Mouse (Mus musculus) WW6 (cell line): Measurements from ENCODE around the gene 4933406M09Rik.

ENCODE experiments used
- DNase-seq: peaks from one replicate; pipeline ENCODE4 v3.0.0-alpha.2; 2013; ENCODE audit warnings: low read depth, low spot score

The 4933406M09Rik gene

DNA sequence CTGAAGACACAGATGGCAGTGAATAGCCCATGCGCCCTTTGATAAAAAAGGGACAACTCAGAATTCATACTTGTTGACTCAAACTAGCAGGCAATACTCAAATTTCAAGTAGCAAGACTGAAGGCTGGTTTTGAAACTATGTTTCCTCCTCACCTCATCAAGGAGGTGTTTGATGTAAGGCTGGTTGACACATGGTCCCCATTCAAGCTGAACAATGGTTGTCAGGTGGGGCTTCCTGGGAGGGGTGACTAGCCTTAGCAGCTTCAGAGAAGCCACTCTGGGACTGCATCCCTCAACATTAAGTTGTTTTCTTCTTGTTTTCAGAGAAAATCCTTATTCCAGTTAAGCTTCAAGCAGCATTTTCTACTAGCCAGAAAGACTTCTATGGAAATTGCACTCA lies at the start of gene 4933406M09Rik:
4933406M09Rik (plus strand) TSS at position 275 of the 400 bp plus-strand sequence.
- no peak for DNase-seq

DNA sequence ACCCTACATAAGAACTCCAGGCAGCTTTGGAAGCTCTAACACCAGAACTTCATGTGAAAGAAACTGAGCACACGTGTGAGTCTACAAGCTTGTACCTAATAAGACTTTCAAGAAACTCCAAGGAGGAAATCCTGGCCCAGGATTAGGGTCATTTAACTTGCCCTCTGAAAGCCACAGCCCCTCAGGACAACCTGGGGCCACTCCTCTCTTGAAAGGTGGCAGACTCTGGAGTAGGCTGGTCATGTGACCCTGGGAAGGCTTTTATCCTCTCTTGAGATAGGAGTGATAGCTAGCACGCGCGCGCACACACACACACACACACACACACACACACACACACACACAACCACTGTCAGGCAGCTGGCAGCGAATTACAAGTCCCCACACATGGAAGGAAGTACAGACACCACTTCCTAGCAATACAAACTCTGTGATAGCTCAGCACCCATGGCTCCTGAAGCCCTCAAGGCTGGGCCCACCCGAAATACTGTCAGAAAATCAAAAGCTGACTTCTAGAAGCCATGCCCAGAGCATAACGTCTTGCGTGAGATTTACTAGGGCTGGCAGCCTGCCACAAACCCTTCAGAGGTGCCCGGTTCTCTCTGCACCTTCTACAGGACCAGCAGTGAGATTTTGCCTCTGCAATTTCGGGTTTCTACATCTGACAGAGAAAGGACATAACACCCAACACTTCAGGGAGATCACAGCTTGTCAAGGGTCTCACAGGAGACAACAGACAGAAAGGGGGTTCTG lies 48.6 kb upstream of the 4933406M09Rik start:
- no peak for DNase-seq

DNA sequence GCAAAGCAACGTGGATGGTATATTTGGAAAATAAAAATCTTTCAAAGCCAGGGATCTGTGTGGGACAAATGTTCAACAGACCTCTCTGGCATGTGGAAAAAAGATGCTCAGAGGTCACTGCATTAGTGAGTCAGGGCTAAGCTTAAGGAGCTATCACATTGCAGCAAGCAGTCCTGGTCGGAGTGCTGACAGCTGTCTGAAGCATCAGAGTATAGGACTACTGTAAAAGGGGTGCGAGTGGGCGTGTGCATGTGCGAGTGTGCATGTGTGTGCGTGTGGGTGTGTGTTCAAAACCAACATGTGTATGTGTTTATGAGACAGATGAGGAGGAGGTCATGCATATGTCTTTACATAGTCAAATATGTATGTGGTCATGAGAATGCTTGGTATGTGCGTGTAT lies 46.6 kb upstream of the 4933406M09Rik start:
- DNase-seq = no peak

DNA sequence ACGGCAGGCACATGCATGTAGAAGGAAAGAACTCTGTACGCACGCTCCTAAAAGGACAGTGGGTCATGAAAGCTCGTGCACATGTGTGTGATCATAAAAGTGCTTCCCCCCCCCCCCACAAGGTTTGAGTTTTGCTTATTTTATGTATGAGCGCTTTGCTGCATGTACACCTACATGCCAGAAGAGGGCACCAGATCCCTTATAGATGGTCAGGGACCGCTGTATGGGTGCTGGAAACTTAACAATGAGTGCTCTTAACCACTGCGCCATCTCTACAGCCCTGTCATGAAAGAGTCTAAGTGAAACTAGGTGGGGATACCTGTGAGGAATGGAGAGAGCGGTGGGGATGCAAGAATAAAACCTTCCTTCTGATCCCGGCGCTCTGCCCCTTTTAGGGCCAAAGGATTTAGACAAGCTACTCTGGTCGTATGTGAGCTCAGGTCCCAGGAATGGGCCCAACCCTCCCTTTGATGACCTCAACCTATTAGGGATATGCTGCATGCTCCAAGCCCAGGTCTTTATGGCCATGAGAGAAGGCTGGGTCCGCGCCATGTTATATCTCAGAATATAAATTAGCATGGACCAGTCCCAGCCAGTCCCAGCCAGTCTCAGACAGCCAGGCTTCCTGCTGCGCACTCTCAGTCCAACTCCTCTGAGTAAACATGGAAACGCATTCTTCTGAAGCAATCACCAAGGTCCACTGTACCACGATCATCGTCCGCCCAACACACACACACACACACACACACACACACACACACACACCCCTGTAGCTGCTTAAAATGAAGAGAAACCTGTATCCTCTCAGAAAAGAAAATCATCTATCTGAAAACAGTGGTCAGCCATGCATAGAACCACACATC lies 45.8 kb upstream of the 4933406M09Rik start:
- no peak for DNase-seq

DNA sequence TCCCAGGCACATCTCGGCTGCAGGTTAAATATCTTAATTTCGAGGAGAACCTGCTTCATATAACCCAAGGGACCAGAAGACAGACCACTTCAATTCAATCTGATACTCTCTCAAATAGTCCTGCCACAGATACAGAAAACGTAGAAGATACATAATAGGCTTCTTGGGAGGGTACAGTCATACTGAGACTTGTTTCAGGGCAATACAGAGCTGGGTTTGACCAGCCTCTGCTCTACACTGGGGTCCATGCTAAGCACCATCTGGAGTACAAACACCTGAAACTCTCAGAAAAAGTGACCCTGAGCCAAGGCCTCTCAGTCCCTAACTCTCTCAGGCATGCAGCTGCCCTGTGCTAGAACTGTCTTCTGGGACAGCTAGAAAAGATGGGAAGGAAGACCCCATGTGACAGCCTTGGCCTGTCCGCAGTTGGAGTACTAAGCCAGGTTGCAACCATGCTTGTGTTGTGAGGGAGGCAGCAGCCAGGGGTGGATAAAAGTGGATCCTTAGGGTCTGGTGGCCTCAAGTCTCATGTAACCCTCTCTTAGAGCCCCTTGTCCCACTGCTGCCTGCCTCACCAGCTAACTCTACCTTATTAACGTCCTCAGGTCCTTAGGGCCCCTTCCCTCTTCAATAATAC lies 44.0 kb upstream of the 4933406M09Rik start:
- DNase-seq = no peak

DNA sequence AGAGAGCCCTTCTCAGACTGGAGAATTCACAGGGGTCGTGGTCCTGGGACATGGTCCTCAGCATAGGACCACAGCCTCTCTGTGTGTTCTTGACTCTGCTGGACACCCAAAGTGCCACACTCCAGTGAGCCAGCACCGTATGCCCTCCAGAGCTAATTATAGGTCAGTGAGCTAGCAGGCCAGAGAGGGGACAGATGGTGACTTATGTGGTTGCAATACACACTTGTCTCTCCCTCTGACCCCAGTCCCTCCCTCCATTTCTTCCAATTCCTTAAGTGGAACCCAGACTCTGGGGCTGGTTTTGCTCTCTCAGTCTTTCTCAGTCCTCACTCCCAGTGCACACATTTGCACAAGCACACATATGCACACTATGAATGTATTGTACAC lies 43.5 kb upstream of the 4933406M09Rik start:
- DNase-seq = no peak

DNA sequence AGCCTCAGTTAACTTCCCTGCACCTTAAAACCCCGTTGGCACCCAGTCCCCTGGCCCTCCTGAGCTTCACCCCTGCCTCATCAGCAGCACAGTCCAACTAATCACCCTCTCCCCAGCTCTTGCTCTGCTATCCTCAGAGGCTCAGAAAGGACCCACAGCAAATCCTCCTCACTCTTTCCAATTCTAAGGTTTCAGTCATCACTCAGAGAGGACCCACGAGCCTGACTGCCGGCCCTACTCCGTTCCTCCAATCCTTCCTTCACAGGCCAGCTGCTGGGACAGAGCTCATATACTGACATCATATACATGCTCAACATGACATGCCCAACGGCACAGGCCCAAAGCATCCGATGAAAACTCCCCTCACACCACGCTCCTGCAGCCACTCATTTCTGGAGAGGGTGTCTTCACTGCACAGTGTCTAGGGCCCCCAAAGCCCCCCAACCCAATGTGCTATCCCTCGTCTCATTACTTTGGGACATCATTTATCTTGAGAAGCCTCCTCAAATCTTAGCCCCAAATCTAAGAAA lies 42.9 kb upstream of the 4933406M09Rik start:
- no peak for DNase-seq

DNA sequence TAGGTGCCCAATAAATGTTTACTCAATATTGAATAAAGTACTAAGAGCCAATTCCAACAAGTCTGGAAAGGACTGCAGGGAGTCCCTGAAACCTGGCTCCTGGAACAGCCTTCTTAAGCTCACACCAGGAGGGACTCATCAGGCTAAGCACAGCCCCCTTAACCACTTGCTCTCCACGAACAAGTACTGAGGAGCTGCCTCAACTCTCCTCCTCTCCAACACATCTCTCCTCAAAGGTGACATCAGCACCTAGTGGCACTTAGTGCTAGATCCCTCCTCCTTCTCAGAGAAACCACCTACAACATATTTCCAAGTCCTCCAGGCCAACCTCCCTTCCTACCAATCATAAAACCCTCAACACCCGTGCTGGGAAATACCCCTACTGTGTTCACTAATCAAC lies 42.2 kb upstream of the 4933406M09Rik start:
- DNase-seq = no peak

DNA sequence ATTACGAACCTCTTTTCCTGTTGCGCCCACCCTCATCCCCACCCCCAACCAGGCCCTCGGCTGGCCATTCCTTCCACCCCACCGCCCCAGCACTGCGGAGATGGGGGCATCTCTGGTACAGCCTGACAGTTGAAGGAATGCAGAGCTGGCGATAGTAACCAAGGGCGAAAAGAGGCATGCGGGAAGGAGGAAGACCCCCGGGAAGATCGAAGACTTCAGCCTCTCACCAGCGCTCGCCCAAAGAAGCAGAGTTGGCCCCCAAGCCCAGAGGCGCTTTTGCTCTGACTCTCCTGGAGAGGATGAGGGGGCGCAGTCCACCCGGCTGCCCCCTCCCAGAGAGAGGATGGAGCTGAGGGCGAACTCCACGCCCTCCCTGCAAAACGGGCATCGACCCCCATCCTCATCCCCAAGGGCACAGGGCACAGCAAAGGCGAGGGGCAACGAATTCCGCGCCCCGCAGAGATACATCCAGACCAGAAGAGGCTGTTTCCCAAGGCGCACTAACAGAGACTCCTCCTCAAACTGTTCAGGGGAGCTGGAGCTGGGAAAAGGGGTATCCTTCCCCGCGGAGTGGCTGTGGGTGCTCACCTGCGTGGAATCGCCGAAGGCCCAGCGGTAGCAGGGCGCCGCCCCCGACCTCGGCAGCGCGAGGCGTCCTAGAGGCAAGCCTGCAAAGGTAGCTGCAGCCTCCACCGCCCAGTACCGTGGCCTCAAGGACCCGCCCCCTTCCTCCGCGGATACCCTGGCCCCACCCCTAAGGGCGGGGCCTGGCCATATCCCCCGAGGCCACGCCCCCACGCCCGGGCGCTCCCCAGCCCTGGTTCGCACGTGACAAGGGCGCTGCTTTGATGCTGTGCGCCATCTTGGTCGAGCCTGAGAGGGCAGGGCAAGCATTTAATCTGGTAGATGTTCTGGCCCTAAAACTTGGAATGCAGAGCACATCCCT lies 41.5 kb upstream of the 4933406M09Rik start:
- DNase-seq = peak; percentile 89

DNA sequence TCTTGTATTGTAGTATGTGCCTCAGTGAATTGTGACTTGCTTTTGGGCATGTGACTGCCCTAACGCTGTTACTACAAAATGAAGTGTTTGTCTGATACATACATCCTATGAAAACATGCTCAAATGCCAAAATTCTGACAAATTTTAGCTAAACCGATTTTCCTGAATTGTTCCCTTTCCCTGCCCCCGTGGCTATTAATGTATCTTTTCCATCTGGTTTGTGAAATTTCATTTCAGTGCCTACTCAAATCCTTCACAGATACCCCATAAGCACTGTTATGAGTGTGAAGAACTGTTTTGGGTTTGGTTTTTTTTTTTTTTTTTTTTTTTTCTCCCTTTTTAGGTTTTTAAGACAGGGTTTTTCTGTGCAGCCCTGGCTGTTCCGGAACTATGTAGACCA lies 40.7 kb upstream of the 4933406M09Rik start:
- no peak for DNase-seq

DNA sequence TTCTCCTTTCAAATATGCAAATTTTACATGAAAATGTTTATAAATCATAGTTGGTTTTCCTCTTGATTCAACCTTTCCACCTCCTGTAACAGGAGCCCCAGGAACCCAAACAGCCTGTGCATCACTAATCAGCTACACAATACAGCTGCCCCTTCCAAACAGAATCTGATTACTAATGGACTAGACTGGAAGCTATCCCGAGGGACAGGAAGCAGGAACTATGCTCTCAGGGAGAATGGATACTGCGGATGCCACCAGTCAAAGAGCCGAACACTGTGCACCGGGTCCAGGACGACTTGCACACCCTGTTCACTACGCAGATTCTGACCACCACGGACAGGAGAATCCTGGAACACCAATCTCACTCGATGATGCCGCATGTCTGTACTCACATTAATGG lies 37.9 kb upstream of the 4933406M09Rik start:
- DNase-seq = no peak

DNA sequence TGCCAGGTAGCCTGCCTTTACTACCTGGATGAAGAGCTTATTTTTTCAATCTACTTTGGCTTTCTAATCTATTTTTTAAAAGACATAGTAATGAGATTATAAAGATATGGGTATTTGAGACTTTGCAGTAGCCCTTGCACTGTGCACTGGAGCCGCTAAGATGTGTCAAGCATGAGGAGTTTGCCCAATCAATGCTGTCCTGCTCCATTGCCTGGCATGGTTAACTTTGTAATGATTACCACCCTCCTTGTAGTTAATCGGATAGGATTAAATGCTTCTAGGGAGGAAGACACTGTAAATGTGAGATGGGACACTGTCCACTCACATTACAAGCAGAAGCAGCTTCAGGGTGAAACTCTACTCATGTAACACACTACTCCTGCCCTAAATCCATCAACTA lies 32.4 kb upstream of the 4933406M09Rik start:
- no peak for DNase-seq

DNA sequence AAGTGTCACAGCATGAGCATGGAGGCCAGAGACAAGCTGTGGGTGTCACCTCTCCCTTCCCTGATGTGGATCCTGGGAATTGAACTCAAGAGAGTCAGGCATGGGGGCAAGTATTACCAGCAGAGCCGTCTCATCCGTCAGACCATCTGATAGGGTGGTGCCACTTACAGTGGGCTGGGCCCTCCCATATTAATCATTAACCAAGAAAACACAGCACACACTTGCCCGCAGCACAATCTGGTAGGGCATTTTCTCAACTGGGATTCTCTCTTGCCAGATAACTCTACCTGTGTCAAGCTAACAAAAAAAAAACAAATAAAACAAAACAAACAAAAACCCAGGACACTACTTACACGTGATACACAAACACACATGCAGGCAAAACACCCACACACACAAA lies 28.3 kb upstream of the 4933406M09Rik start:
- no peak for DNase-seq

DNA sequence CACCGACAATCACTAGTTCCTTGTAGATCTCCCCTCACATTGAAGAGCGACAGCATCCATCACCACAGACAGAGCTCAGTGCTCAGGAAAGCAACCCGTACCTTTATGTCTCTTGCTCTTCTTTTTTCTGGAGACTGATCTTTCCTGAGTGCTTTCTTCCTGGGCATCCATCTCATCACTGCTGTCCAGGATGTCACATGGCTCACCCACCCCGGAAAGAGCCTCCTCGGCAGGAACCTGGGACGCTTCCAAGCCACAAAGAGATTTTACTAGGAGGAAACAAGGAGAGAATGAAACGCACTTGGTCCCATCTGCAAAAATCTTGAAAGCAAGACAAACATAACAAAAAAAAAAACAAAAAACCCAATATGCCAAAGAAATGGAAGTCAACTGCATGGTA lies 25.1 kb upstream of the 4933406M09Rik start:
- DNase-seq = no peak

DNA sequence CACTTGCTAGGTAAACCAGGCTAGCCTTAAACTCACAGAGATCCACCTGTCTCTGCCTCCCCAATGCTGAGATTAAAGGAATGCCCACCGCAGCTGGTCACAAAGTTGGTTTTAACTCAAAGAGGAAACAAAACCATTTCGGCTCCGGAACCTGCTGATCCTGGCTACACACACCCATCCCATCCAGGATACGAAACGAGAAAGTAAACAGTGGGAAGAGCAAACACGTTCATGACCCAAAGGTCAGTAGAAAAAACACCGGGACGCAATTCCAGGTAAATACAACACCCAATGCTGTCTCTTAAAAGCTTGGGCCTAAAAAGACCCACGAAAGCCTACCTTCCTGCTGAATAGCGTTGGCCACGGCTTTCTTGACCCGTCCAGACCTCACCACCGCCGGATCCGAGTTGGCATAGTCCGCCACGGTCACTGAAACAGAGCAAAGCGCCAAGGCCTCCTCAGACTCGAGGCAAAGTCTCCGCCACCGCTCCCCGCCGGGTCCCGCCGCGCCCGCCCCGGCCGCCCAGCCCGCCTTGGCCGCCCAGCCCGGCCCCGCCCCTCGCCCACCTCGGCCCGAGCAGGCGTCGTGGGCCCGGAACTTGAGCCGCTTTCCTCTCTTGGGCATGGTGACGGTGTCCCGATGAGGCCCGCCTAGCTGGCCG lies 24.4 kb upstream of the 4933406M09Rik start:
- DNase-seq = no peak

DNA sequence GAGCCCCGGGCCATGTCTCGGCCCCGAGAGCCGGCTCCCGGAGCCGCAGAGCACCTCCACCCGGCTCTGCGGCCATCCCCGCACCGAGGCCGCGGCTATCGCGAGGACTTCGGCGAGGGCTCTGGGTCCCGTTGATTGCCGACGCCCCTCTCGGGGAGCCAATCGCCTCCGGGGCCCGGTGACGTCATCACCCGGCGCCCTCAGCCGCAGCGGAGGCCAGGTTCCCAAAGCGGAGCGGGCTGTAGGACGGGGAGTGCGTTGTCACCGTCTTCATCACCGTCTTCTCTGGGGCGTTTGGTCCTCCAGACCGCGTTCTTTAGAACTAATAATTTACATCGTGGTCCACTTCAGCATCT lies 23.9 kb upstream of the 4933406M09Rik start, which contains the start of gene Tmem183a:
Tmem183a (minus strand) TSS at position 123 of the 356 bp plus-strand sequence.
- peak; percentile 89 for DNase-seq

DNA sequence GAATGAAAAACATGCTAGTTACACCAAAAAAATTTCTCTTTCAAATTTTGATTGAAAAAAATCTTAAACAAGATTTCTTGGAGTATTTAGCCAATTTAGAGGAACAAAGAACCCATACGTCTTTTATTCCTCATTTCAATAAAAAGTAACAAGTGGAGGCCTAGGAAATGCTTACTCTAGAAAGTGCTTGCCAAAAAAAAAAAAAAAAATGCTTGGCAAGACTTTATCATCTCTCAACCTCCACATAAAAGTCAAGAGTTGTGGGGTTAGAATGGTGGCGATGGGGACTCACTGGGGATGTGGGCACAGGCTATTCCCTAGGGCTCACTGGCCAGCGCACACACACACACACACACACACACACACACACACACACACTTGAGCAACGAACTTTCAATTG lies 22.5 kb upstream of the 4933406M09Rik start:
- no peak for DNase-seq

DNA sequence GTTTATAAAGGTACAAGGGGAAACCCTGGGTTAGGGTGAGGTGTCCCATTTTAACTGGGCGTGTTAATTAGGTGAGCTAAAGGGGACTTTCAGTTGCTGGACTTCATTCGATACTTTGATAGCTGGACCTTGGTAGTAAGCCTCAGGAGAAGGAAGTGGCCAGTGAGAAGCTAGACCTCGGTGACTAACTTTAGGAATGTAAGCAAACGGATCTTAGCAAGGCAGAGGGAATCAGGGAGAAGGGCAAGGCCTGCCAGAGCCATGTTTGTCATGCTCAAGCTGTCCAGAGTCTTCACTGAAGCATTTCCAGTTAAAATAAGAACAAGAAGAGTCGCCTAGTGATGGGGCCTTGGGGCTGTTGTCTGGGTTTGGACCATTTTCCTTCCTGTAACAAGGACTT lies 20.2 kb upstream of the 4933406M09Rik start:
- DNase-seq = no peak

DNA sequence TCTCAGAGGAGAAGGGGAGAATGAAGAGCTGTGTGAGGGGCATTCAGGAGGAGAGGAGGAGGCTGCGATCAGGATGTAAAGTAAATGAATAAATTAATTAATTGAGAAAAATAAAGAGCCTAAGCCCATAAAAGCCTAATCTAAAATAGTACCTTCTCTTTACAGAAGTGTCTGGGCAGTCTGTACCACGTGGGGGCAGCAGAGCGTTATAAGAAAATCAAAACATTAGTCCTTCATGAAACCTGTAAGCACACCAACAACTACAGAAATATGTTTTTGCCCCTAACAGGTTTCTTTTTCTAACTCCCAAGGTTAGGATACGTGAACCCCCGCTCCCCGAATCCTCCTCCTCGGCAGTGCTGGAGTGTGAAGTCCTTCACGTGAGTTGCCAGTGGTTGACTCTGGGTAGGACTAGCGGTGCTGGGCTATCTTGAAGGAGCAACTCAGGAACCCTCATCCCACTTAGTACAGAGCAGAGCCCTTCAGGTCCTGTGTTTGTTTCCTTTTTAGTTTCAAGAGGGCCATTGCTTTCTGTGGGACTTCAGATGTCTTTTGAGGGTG lies 16.9 kb upstream of the 4933406M09Rik start:
- no peak for DNase-seq

DNA sequence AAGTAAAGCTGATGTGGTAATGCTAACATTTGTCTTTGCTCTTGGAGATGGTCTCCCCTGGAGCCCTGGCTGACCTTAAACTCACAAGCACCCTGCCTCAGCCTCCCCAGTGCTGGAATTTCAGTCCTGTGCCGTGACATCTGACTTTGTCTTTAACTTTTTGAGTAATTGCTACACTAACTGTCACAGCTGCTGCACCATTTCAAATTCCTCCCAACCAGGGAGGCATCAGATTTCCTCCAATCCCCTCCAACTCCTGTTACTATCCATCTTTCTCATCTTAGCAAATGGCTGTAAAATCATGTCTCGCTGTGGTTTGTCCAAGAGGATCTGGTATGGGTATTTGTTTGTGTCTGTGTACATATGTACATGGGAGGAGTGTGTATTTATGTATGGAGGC lies 11.6 kb upstream of the 4933406M09Rik start:
- no peak for DNase-seq
